Mouse (Mus musculus): Measurements from ENCODE around the gene Chst1. TPM values are rescaled to one million over a fixed set of nuclear protein-coding genes. Genes with fewer than 3 reads are reported as not detected.

The Chst1 gene
- polyA plus RNA-seq, 1 experiment = 1.7 TPM

DNA sequence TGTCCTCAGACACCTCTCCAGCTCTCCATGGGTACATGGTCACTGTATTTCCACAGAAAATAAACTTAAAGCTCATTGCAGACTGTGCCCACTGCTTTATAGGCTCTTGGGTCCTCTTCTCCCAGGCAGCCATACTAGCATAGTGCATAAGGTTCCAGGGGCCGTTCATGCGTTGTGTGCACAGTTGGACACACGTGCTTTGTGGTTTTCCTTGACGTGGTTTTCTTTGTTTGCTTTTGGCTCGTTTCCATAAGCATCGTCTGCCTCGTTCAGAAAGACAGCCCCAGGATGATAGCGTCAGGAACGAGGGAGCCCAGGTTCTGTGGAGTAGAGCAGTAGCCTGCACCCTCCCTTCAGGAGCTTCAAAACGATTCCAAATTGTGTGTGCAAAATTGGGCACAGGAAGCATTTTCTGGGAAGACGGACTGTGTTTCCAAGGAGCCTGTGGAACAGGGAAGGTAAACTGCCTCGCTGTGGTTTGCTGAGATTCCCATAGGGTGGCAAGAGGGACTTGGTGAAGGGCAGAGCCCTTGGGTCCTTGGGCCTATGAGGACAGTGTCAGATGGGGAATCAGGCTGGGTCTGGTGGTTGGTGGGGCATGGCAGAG lies 8.6 kb downstream of the Chst1 start:
- H3K4me3 ChIP-seq (ENCODE audit: insufficient read depth, low read length) = no peak overlapping the region
- H3K4me1 ChIP-seq (ENCODE audit: control insufficient read depth, insufficient read depth, low read length) = no peaks in the 10 kb centered on the region
- no peak overlapping the region for H3K27ac ChIP-seq (ENCODE audit: insufficient read depth, low read depth, low read length)
- no peak for TF ChIP-seq CTCF (IDR thresholded peaks at IDR 0.05; ENCODE audit: low read depth, low read length)

DNA sequence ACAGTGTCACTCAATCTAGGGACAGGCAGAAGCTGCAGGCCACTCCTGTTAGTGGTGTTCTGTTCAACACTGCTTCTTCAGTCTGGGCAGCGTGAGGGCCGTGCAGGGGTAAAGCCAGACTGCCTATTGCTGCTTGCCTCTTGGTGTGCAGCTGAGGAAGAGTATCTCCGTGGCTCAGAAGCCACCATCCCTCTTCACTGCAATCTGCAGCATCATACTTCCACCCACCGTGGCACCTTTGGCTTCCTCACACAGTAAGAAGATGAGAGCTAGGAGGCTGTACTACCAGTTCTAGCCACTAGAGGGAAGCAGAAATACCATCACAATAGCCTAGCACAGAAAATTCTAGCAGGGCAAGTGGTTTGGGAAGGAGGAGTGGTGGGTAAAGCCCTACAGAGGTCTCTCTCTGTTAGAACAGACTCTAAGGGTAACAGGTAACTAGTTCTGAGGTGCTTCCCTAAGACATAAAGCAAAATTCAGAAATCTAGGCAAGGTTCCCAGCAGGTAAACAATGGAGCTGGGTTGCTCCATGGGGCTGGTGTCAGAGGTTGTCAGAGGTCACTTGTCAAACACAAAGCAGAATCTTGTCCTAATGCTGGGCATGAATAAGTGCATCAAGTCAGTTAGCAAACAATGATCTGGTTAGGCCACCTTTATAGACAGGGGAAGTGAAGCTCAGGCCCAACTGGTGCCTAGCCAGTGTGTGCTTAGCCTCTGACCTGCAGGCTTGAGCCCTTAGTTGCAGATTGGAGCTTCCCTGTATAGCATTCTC lies 9.5 kb downstream of the Chst1 start:
- no peak overlapping the region for H3K27ac ChIP-seq (ENCODE audit: insufficient read depth, low read depth, low read length)
- H3K4me3 ChIP-seq (ENCODE audit: insufficient read depth, low read length) = no peak overlapping the region
- no peak for TF ChIP-seq POLR2A (IDR thresholded peaks at IDR 0.05; ENCODE audit: borderline replicate concordance, low read depth, low read length)
- TF ChIP-seq CTCF (IDR thresholded peaks at IDR 0.05; ENCODE audit: low read depth, low read length) = no peak
- no peaks in the 10 kb centered on the region for H3K4me1 ChIP-seq (ENCODE audit: control insufficient read depth, insufficient read depth, low read length)

DNA sequence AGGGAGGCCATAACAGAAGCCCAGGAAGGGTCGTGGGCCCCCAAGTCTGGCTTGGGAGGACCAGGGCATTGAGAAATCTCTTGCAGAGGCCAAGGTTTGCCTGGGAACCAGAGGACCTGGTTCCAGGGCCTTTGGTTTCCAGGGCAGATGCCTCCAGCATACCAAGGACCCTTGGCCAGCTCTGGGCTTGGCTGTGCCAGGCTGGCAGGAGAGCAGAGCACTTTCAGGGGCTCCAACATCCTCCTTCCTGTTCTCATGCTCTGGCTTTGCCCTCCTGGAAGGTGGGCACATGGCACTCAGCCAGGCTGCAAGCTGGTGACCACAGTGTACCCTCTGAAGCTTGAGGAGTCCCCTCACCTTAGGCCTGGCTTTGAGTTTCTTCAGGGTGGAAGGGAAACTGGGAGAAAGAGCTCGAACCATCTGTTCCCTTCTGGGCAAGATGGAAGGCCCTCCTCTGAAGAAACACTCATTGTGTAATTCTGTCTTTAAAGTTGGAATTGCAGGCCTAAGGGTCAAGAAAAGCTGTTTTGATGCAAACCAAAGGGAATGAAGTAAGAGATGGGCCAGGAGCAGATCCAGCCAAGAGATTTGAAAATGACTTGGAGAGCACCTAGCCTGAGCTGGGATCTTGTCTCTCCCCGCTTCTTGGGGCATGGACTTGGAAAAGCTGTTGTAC lies 10.3 kb downstream of the Chst1 start:
- Histone ChIP-seq H3K27ac (ENCODE audit: insufficient read depth, low read depth, low read length) (no peak overlapping the region), H3K4me1 (ENCODE audit: control insufficient read depth, insufficient read depth, low read length) (no peaks in the 10 kb centered on the region), H3K4me3 (ENCODE audit: insufficient read depth, low read length) (no peak overlapping the region)
- TF ChIP-seq CTCF (IDR thresholded peaks at IDR 0.05; ENCODE audit: low read depth, low read length) (no peak), POLR2A (IDR thresholded peaks at IDR 0.05; ENCODE audit: borderline replicate concordance, low read depth, low read length) (no peak)

DNA sequence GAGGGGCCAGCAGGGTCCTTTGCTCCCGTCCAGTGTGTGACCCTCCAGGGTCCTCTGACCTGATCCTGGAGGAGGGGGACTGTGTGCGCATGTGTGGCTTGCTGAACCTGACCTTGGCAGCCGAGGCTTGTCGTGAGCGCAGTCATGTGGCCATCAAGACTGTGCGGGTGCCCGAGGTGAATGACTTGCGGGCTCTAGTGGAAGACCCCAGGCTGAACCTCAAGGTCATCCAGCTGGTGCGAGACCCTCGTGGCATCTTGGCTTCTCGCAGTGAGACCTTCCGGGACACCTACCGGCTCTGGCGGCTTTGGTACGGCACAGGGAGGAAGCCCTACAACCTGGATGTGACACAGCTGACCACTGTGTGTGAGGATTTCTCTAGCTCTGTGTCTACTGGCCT lies 14.1 kb downstream of the Chst1 start:
- Histone ChIP-seq H3K4me3 (ENCODE audit: insufficient read depth, low read length) (no peak overlapping the region), H3K4me1 (ENCODE audit: control insufficient read depth, insufficient read depth, low read length) (no peaks in the 10 kb centered on the region), H3K27ac (ENCODE audit: insufficient read depth, low read depth, low read length) (no peak overlapping the region)
- TF ChIP-seq CTCF (IDR thresholded peaks at IDR 0.05; ENCODE audit: low read depth, low read length) = no peak
- TF ChIP-seq POLR2A (IDR thresholded peaks at IDR 0.05; ENCODE audit: borderline replicate concordance, low read depth, low read length) = no peak

DNA sequence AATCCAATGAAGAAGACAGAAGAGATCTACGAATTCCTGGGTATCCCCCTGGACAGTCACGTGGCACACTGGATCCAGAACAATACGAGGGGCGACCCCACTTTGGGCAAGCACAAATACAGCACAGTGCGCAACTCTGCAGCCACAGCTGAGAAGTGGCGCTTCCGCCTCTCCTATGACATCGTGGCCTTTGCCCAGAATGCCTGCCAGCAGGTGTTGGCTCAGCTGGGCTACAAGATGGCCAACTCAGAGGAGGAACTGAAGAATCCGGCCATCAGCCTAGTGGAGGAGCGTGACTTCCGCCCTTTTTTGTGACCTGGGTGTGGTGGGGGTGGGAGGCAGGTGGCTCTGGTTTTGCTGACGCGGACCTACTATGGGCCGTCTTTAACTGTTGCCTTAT lies 14.6 kb downstream of the Chst1 start:
- no peak overlapping the region for H3K4me3 ChIP-seq (ENCODE audit: insufficient read depth, low read length)
- no peaks in the 10 kb centered on the region for H3K4me1 ChIP-seq (ENCODE audit: control insufficient read depth, insufficient read depth, low read length)
- TF ChIP-seq POLR2A (IDR thresholded peaks at IDR 0.05; ENCODE audit: borderline replicate concordance, low read depth, low read length) = no peak
- TF ChIP-seq CTCF (IDR thresholded peaks at IDR 0.05; ENCODE audit: low read depth, low read length) = no peak
- no peak overlapping the region for H3K27ac ChIP-seq (ENCODE audit: insufficient read depth, low read depth, low read length)

DNA sequence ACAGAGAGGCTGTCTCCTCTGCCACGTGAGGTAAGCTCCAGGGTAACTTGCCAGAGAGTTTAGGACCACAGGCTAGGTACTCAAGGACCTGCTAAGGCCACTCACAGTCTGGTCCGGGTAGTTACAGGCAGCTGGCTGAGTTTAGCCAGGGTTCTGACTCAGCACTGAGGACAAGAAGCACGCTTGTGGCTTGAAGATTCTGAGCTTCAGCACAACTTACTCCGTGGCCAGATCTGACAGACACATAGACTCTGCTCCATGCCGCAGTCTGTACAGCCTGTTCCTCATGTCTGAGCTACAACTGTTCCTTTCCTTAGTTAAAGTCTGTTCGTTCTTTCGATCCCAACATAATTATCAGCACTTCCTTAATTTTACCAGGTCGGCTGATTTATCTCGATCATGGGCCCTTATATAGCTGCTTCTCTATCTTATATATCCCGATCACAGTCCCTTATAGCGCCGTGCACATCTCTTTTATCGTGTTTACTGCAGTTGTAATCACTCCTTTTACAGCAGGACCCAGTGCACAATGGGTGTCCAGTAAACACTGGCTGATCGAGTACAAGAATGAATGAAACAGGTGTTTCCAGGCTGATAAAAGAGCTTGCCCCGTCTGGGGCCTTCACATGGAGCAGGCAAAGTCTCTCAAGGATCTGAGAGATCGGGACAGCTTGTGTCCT lies 17.7 kb downstream of the Chst1 start:
- Histone ChIP-seq H3K4me1 (ENCODE audit: control insufficient read depth, insufficient read depth, low read length) (no peaks in the 10 kb centered on the region), H3K4me3 (ENCODE audit: insufficient read depth, low read length) (no peak overlapping the region), H3K27ac (ENCODE audit: insufficient read depth, low read depth, low read length) (no peak overlapping the region)
- TF ChIP-seq CTCF (IDR thresholded peaks at IDR 0.05; ENCODE audit: low read depth, low read length) = no peak
- no peak for TF ChIP-seq POLR2A (IDR thresholded peaks at IDR 0.05; ENCODE audit: borderline replicate concordance, low read depth, low read length)

DNA sequence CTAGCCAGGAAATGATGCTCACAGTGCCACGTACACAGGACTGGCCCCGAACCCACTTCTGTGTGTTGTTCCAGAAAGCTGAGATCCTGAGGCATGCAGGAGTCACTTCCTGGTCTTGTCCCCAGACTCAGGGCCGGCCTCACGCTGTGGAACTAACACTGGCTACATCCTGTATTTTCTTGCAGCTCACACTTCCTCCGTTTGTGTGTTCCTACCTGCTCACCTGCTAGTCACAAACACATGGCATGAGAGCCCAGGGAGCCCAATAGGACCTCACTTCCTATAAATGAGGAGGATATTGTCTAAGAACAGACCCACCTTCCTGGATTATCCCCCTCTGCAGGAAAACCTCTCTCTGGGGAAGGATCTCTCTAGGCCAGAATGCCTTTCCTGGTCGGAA lies 18.5 kb downstream of the Chst1 start:
- no peaks in the 10 kb centered on the region for H3K4me1 ChIP-seq (ENCODE audit: control insufficient read depth, insufficient read depth, low read length)
- TF ChIP-seq CTCF (IDR thresholded peaks at IDR 0.05; ENCODE audit: low read depth, low read length) = no peak
- TF ChIP-seq POLR2A (IDR thresholded peaks at IDR 0.05; ENCODE audit: borderline replicate concordance, low read depth, low read length) = no peak

DNA sequence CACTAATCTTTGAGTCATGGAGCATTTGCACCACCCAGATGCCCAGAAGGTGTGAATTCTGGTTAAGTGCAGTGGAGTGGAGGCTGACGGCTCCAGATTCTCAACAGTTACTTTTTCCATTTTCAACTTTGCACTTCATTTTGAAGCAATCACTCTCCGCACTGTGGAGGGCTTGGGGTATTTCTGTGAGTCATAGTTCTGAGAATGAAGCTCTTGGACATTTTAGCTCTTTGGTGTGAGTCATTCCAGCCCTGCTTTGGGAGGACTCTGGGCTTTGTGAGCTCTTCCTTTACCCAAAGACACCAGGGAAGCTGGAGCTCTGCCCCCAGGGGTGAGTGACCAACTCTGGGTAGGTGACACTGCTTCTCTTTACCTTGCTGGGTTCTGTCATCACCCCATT lies 28.1 kb downstream of the Chst1 start:
- no peak overlapping the region for H3K4me3 ChIP-seq (ENCODE audit: insufficient read depth, low read length)
- H3K27ac ChIP-seq (ENCODE audit: insufficient read depth, low read depth, low read length) = no peak overlapping the region
- TF ChIP-seq POLR2A (IDR thresholded peaks at IDR 0.05; ENCODE audit: borderline replicate concordance, low read depth, low read length) = no peak
- TF ChIP-seq CTCF (IDR thresholded peaks at IDR 0.05; ENCODE audit: low read depth, low read length) = no peak
- no peaks in the 10 kb centered on the region for H3K4me1 ChIP-seq (ENCODE audit: control insufficient read depth, insufficient read depth, low read length)

More for the DNA sequence above, 18.5 kb downstream of the Chst1 start:
- no peak overlapping the region for H3K4me3 ChIP-seq (ENCODE audit: insufficient read depth, low read length)
- no peak overlapping the region for H3K27ac ChIP-seq (ENCODE audit: insufficient read depth, low read depth, low read length)

DNA sequence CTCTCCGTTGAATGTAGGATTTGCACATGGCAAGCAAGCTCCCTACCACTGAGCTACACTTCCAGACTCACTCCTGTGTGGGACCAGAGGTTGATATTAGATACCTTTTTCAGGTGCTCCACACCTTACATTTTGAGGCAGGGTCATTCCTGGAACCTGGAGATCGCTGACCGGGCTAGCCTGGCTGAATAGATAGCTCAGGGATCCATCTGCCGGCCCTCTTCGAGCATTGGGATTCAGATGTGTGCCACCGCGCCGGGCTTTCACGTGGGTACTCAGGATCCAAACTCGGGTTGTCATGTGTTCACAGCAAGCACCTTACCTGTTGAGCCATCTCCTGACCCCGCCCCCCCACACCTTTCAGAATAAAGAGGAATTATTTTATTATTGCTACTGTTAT lies 31.3 kb downstream of the Chst1 start:
- H3K27ac ChIP-seq (ENCODE audit: insufficient read depth, low read depth, low read length) = no peak overlapping the region
- no peaks in the 10 kb centered on the region for H3K4me1 ChIP-seq (ENCODE audit: control insufficient read depth, insufficient read depth, low read length)
- TF ChIP-seq POLR2A (IDR thresholded peaks at IDR 0.05; ENCODE audit: borderline replicate concordance, low read depth, low read length) (no peak), CTCF (IDR thresholded peaks at IDR 0.05; ENCODE audit: low read depth, low read length) (no peak)
- no peak overlapping the region for H3K4me3 ChIP-seq (ENCODE audit: insufficient read depth, low read length)

Measured in bone marrow macrophage, adult 2 months (primary cell).